Mouse (Mus musculus): Measurements from ENCODE around the gene Ezh2. TPM values are rescaled to one million over a fixed set of nuclear protein-coding genes. Genes with fewer than 3 reads are reported as not detected.

Gene Ezh2
- polyA plus RNA-seq, 1 experiment, result 3.7 TPM

DNA sequence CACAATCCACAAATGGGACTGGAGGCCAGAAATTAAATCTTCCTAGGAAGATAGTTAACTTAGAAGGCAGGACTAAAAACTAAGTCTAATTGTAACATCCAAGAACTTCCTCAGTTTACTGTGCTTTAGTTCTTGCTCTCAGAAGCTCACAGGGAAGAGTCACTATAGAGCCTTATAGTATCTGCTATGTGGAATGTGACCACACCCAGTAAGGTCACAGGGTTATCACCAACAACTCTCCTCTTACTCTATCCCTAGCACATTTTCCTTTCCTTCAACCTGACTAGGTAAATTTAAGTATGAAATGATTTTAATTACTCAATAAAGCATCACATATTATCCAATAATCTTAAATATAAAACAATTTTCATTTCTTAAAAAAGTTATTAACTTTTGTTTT lies 34.7 kb downstream of the Ezh2 start:
- Histone ChIP-seq H3K4me1 (ENCODE audit: control insufficient read depth) (peaks cover 24% of the 10 kb centered on the region), H3K4me3 (replicated peaks) (no peak overlapping the region), H3K27me3 (ENCODE audit: control insufficient read depth) (no peaks in the 10 kb centered on the region), H3K36me3 (ENCODE audit: control insufficient read depth) (peaks cover 100% of the 10 kb centered on the region), H3K9me3 (ENCODE audit: control insufficient read depth, low read length) (no peaks in the 10 kb centered on the region)
- TF ChIP-seq GATA1 (IDR thresholded peaks at IDR 0.05; ENCODE audit: low read length) (no peak), TAL1 (IDR thresholded peaks at IDR 0.05; ENCODE audit: low read length) (no peak)

DNA sequence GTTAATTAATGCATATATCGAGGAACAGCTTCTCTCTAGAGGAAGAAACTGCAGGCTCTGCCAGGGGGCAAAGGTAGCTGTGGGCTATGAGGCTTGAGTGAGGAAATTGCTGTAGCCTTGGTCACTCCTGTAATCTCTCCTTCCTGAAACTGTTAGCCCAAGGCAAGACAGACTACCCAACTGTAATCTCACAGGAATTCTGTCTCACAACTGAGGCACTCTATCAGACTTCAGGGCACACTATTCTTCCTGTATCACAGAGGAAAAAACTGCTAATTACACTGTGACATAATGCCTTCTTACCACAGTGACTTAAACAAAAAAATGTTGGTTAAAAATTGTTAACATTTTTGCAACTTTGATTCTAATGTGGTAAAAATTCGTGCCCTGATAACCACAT lies 35.9 kb downstream of the Ezh2 start:
- Histone ChIP-seq H3K4me3 (replicated peaks) (no peak overlapping the region), H3K9me3 (ENCODE audit: control insufficient read depth, low read length) (no peaks in the 10 kb centered on the region), H3K36me3 (ENCODE audit: control insufficient read depth) (peaks cover 100% of the 10 kb centered on the region), H3K27me3 (ENCODE audit: control insufficient read depth) (no peaks in the 10 kb centered on the region), H3K4me1 (ENCODE audit: control insufficient read depth) (peaks cover 18% of the 10 kb centered on the region)
- TF ChIP-seq TAL1 (IDR thresholded peaks at IDR 0.05; ENCODE audit: low read length) (no peak), GATA1 (IDR thresholded peaks at IDR 0.05; ENCODE audit: low read length) (no peak)

DNA sequence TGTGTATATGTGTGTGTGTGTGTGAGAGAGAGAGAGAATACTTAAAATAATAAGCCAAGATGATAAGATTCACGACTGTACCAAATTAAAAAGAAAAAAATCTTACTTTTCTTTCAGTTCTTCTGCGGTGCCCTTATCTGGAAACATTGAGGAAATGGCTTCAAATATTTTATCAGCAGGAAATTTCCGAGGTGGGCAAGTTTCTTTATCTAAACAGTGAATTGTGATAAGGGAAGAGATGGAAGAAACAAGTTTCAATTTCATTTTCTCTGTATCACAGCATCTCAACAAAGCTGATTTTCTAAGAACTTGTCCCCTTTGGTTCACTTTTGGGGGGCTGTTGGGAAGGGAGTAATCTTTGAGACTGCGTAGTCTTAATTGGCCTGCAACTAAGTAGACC lies 42.9 kb downstream of the Ezh2 start:
- no peak for TF ChIP-seq TAL1 (IDR thresholded peaks at IDR 0.05; ENCODE audit: low read length)
- TF ChIP-seq GATA1 (IDR thresholded peaks at IDR 0.05; ENCODE audit: low read length), result no peak
- Histone ChIP-seq H3K4me3 (replicated peaks) (no peak overlapping the region), H3K36me3 (ENCODE audit: control insufficient read depth) (peaks cover 100% of the 10 kb centered on the region)

DNA sequence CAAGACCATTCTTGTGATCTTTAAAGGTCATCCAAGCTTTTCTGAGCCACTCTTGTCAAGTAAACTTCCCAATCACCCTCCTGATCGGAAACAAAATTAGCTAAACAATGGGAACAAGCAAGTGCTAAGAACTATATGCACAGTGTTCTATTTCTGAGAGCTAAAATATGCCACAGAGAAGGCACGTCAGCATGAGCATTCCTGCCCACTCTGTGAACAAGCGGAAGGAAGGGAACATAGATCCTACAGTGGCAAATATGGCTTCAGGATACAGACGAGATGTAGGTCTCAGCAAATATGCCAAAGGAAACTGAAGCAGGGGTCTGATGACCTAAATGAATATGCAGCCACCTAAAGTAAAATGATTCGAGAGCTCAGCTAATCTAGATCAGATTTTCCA lies 59.8 kb downstream of the Ezh2 start:
- no peaks in the 10 kb centered on the region for H3K4me1 ChIP-seq (ENCODE audit: control insufficient read depth)
- H3K27me3 ChIP-seq (ENCODE audit: control insufficient read depth), result no peaks in the 10 kb centered on the region
- peaks cover 76% of the 10 kb centered on the region for H3K36me3 ChIP-seq (ENCODE audit: control insufficient read depth)
- H3K9me3 ChIP-seq (ENCODE audit: control insufficient read depth, low read length), result no peaks in the 10 kb centered on the region
- no peak overlapping the region for H3K4me3 ChIP-seq (replicated peaks)
- TF ChIP-seq GATA1 (IDR thresholded peaks at IDR 0.05; ENCODE audit: low read length) (no peak), TAL1 (IDR thresholded peaks at IDR 0.05; ENCODE audit: low read length) (no peak)

More for the DNA sequence above, 42.9 kb downstream of the Ezh2 start:
- no peaks in the 10 kb centered on the region for H3K27me3 ChIP-seq (ENCODE audit: control insufficient read depth)
- H3K9me3 ChIP-seq (ENCODE audit: control insufficient read depth, low read length), result no peaks in the 10 kb centered on the region
- no peaks in the 10 kb centered on the region for H3K4me1 ChIP-seq (ENCODE audit: control insufficient read depth)

DNA sequence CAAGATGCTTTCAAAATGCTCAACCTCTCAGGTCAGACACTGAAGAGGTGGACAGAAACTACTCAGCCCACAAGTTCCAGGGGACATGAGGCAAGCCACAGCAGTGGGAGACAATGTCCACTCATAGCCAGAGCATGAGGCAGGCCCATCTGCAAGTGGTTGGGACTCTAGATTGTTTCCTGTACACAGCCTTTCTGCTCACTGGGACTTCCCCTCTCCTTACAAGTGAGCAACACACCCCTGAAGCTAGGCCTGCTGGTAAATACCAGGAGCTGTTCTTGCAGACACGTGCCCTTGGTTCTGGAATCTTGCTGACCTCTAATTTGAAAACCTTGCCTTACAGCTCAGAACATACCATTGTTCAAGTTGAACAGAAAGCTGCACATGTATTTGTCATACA lies 62.6 kb downstream of the Ezh2 start:
- Histone ChIP-seq H3K4me1 (ENCODE audit: control insufficient read depth) (no peaks in the 10 kb centered on the region), H3K36me3 (ENCODE audit: control insufficient read depth) (peaks cover 96% of the 10 kb centered on the region), H3K4me3 (replicated peaks) (no peak overlapping the region), H3K9me3 (ENCODE audit: control insufficient read depth, low read length) (no peaks in the 10 kb centered on the region), H3K27me3 (ENCODE audit: control insufficient read depth) (no peaks in the 10 kb centered on the region)
- TF ChIP-seq TAL1 (IDR thresholded peaks at IDR 0.05; ENCODE audit: low read length) (no peak), GATA1 (IDR thresholded peaks at IDR 0.05; ENCODE audit: low read length) (no peak)

DNA sequence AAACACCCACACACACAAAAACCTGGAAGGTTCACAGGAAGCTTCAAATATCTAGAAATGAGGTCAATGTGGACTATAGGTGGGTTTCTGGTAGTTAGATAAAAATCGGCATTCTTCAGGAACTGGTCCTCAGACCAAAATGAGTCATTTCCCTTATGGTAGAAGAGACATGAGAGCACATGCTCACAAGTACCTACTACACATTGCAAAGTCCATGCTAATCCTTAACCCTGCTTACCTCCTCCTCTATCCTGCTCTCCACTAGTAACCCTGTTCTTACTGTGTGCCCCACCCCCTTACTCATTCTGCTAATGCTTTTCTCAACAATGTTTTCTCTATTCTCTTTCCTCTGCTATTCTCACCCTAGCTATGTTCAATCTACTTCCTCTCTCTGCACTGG lies 67.5 kb downstream of the Ezh2 start:
- Histone ChIP-seq H3K9me3 (ENCODE audit: control insufficient read depth, low read length) (no peaks in the 10 kb centered on the region), H3K4me1 (ENCODE audit: control insufficient read depth) (no peaks in the 10 kb centered on the region), H3K4me3 (replicated peaks) (no peak overlapping the region), H3K36me3 (ENCODE audit: control insufficient read depth) (peaks cover 100% of the 10 kb centered on the region), H3K27me3 (ENCODE audit: control insufficient read depth) (no peaks in the 10 kb centered on the region)
- TF ChIP-seq GATA1 (IDR thresholded peaks at IDR 0.05; ENCODE audit: low read length), result no peak
- TF ChIP-seq TAL1 (IDR thresholded peaks at IDR 0.05; ENCODE audit: low read length), result no peak

DNA sequence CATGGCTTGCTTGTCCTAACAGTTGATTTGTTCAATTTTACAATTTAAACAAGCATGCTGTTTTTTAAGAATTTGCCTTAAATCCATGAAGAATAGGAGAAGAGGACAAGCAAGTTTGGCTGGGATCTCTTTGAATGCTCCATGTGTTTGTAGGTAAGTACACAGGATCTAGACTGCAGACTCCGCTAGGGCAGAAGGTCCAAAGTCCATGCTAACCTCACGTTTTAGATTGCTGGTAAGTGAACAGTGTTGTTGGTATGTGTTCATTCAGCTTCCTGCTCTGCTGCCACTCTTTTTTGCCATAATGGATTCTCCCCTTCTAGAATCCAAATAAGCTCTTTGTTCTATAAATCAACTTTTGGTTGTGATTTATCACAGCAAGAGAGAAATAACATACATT lies 68.0 kb downstream of the Ezh2 start:
- Histone ChIP-seq H3K9me3 (ENCODE audit: control insufficient read depth, low read length) (no peaks in the 10 kb centered on the region), H3K4me3 (replicated peaks) (no peak overlapping the region), H3K4me1 (ENCODE audit: control insufficient read depth) (no peaks in the 10 kb centered on the region), H3K36me3 (ENCODE audit: control insufficient read depth) (peaks cover 100% of the 10 kb centered on the region), H3K27me3 (ENCODE audit: control insufficient read depth) (no peaks in the 10 kb centered on the region)
- no peak for TF ChIP-seq TAL1 (IDR thresholded peaks at IDR 0.05; ENCODE audit: low read length)
- no peak for TF ChIP-seq GATA1 (IDR thresholded peaks at IDR 0.05; ENCODE audit: low read length)

DNA sequence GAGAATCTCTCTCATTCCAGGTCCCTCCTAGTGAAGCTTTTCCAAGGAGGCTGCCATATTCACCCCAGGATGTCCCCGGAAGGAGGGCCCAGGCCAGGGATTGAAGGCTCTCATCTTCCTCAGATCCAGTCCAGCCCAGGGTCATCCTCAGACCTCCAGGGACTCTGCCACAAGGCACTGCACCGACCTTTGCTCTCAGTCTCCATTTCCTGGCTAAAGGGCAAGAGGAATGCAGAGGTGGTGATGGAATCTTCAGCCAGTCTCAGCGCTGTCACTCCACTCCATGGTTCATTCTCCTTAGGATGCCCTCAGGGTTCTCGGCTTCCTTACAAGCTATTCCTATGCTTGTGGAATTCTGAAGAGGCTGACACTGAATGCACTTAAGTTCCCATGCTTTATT lies 68.7 kb downstream of the Ezh2 start:
- Histone ChIP-seq H3K4me3 (replicated peaks) (no peak overlapping the region), H3K36me3 (ENCODE audit: control insufficient read depth) (peaks cover 100% of the 10 kb centered on the region), H3K4me1 (ENCODE audit: control insufficient read depth) (no peaks in the 10 kb centered on the region), H3K27me3 (ENCODE audit: control insufficient read depth) (no peaks in the 10 kb centered on the region), H3K9me3 (ENCODE audit: control insufficient read depth, low read length) (no peaks in the 10 kb centered on the region)
- TF ChIP-seq GATA1 (IDR thresholded peaks at IDR 0.05; ENCODE audit: low read length) (no peak), TAL1 (IDR thresholded peaks at IDR 0.05; ENCODE audit: low read length) (no peak)

DNA sequence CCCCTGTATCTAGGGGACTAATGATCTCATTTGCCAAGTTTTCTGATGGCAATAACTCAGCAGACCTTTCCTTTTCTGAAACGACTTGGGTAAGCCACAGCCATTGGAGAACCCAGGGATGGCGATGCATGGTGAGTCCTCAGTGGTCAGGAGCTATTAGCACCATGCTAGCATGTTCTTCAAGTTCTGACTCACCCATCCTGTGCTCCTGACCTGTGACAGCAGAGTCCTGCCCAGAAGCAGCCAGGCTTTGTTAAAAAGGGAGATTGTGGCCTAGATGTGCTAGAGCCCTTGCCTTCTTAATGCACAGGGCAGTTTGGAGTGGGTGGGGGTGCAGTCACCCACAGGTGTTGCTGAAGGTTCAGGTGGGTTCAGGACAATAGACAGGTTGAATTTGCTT lies 70.1 kb downstream of the Ezh2 start:
- Histone ChIP-seq H3K36me3 (ENCODE audit: control insufficient read depth) (peaks cover 100% of the 10 kb centered on the region), H3K9me3 (ENCODE audit: control insufficient read depth, low read length) (no peaks in the 10 kb centered on the region)
- TF ChIP-seq TAL1 (IDR thresholded peaks at IDR 0.05; ENCODE audit: low read length) (no peak), GATA1 (IDR thresholded peaks at IDR 0.05; ENCODE audit: low read length) (no peak)

DNA sequence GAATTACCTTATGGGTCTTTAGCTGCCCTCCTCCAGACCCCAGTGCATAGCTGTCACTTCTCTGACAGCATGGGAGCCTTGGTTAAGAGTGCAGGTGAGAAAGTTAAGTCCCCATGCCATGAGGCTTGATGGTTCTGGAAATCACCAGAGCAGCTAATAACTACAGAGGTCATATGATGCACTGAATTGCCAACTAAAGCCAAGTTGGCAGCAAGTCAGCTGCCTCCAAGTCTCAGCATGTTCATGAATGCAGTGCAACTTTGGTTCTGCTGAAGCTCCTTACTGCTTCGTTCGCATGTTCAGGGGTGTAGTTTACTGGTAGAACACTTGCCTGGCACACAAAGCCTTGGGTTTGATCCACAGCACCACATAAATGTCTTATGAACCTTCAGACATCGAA lies 72.7 kb downstream of the Ezh2 start:
- no peak for TF ChIP-seq GATA1 (IDR thresholded peaks at IDR 0.05; ENCODE audit: low read length)
- TF ChIP-seq TAL1 (IDR thresholded peaks at IDR 0.05; ENCODE audit: low read length), result no peak
- no peak overlapping the region for H3K4me3 ChIP-seq (replicated peaks)
- peaks cover 99% of the 10 kb centered on the region for H3K36me3 ChIP-seq (ENCODE audit: control insufficient read depth)
- H3K4me1 ChIP-seq (ENCODE audit: control insufficient read depth), result no peaks in the 10 kb centered on the region
- no peaks in the 10 kb centered on the region for H3K9me3 ChIP-seq (ENCODE audit: control insufficient read depth, low read length)
- no peaks in the 10 kb centered on the region for H3K27me3 ChIP-seq (ENCODE audit: control insufficient read depth)

More for the DNA sequence above, 70.1 kb downstream of the Ezh2 start:
- Histone ChIP-seq H3K27me3 (ENCODE audit: control insufficient read depth) (no peaks in the 10 kb centered on the region), H3K4me3 (replicated peaks) (no peak overlapping the region), H3K4me1 (ENCODE audit: control insufficient read depth) (no peaks in the 10 kb centered on the region)
